Comparison of ENCODE assay signal across 16 mouse cellular contexts in genomic region chr4:114818963-114819702, GRCm38 (mm10). TPM values are rescaled to one million over a fixed set of nuclear protein-coding genes. Genes with fewer than 3 reads are reported as not detected.
DNase-seq lines count a peak whose midpoint lies in the region; ATAC-seq lines count a peak whose summit lies in the region.
"Had no signal": no experiment of that assay in that cellular context is flagged by ENCODE, and none has a peak within 500 bp of the region (broad histone marks: within the 10 kb centered on the region; RNA-seq: fewer than 3 reads in every experiment).

No protein-coding gene starts in this region.

- H3K27ac ChIP-seq in embryonic facial prominence, embryonic 10.5 days (replicated peaks) = peak overlapping the region; percentile 72
- H3K27ac ChIP-seq in hindbrain, embryonic 14.5 days = no peak overlapping the region
- H3K27ac ChIP-seq in midbrain, embryonic 12.5 days (replicated peaks) = no peak overlapping the region
- H3K27ac ChIP-seq: neural tube, embryonic 12.5 days had no signal

- no peak overlapping the region for H3K9ac ChIP-seq in hindbrain, embryonic 14.5 days
- no peak overlapping the region for H3K9ac ChIP-seq in midbrain, embryonic 12.5 days (replicated peaks)
- H3K9ac ChIP-seq: liver, postnatal 0 days; neural tube, embryonic 12.5 days had no signal

- H3K4me1 ChIP-seq in embryonic facial prominence, embryonic 10.5 days = peaks cover 59% of the 10 kb centered on the region
- H3K4me1 ChIP-seq in hindbrain, embryonic 14.5 days (replicated peaks; ENCODE audit: control insufficient read depth, insufficient read depth, low read length) = 0 out of 2 replicates have a peak, but pooled peaks cover 4% of the 10 kb centered on the region
- H3K4me1 ChIP-seq in midbrain, embryonic 12.5 days = peaks cover 23% of the 10 kb centered on the region

- H3K9me3 ChIP-seq in embryonic facial prominence, embryonic 10.5 days = no peaks in the 10 kb centered on the region
- no peaks in the 10 kb centered on the region for H3K9me3 ChIP-seq in hindbrain, embryonic 14.5 days (ENCODE audit: control insufficient read depth, low read length)
- no peaks in the 10 kb centered on the region for H3K9me3 ChIP-seq in midbrain, embryonic 12.5 days
- H3K9me3 ChIP-seq: neural tube, embryonic 12.5 days had no signal

- 5% methylated on average over 9 of the region's 9 CpGs for WGBS in embryonic facial prominence, embryonic 10.5 days
- 11% methylated on average over 9 of the region's 9 CpGs for WGBS in hindbrain, embryonic 14.5 days
- WGBS in midbrain, embryonic 12.5 days = 3% methylated on average over 9 of the region's 9 CpGs

- no peaks in the 10 kb centered on the region for H3K36me3 ChIP-seq in embryonic facial prominence, embryonic 10.5 days (replicated peaks)
- no peaks in the 10 kb centered on the region for H3K36me3 ChIP-seq in hindbrain, embryonic 14.5 days (replicated peaks; ENCODE audit: control insufficient read depth, insufficient read depth)
- H3K36me3 ChIP-seq in midbrain, embryonic 12.5 days = no peaks in the 10 kb centered on the region
- H3K36me3 ChIP-seq: neural tube, embryonic 12.5 days had no signal

- no peak overlapping the region for H3K4me3 ChIP-seq in embryonic facial prominence, embryonic 10.5 days
- H3K4me3 ChIP-seq in hindbrain, embryonic 14.5 days (replicated peaks; ENCODE audit: low read length) = no peak overlapping the region
- no peak overlapping the region for H3K4me3 ChIP-seq in midbrain, embryonic 12.5 days
- H3K4me3 ChIP-seq: erythroblast, embryonic 14.5 days; neural tube, embryonic 12.5 days had no signal

- peak; percentile 5 to 20 for DNase-seq in layer of hippocampus, postnatal 14 days (ENCODE audit: low spot score in 2 of 2)
- DNase-seq in layer of hippocampus, adult 18-20 months (ENCODE audit: low spot score in 2 of 2) = no peak
- DNase-seq in embryonic facial prominence, embryonic 10.5 days (ENCODE audit: low spot score) = peak; percentile 84
- no peak for DNase-seq in hindbrain, embryonic 14.5 days (ENCODE audit: low spot score)
- no peak for DNase-seq in heart, adult 18-20 months
- DNase-seq in urinary bladder, adult 18-20 months (ENCODE audit: low spot score in 2 of 2) = no peak
- no peak for DNase-seq in spleen, adult 12 weeks (ENCODE audit: low spot score)
- DNase-seq: heart, postnatal 10 days; liver, postnatal 0 days had no signal

- H3K27me3 ChIP-seq in embryonic facial prominence, embryonic 10.5 days (replicated peaks; ENCODE audit: low read depth, poor library complexity, severe bottlenecking) = peaks cover 86% of the 10 kb centered on the region
- H3K27me3 ChIP-seq in hindbrain, embryonic 14.5 days (ENCODE audit: control insufficient read depth, insufficient read depth, low read length) = peaks cover 31% of the 10 kb centered on the region
- H3K27me3 ChIP-seq in midbrain, embryonic 12.5 days = peaks cover 54% of the 10 kb centered on the region

- no peak overlapping the region for H3K4me2 ChIP-seq in hindbrain, embryonic 14.5 days (replicated peaks)
- H3K4me2 ChIP-seq in midbrain, embryonic 12.5 days (replicated peaks) = no peak overlapping the region
- H3K4me2 ChIP-seq: neural tube, embryonic 12.5 days had no signal

- ATAC-seq in hindbrain, embryonic 14.5 days (ENCODE audit: low FRiP score) = peak; percentile 35; the same call in 1 of the 2 replicates
- ATAC-seq in midbrain, embryonic 12.5 days (ENCODE audit: low FRiP score, low read depth) = peak; percentile 42
- ATAC-seq: liver, postnatal 0 days had no signal

RNA-seq across cellular contexts. Expression of gene Gm12830, which starts 2.4 kb away (rescaled TPM):
- total RNA-seq in layer of hippocampus, postnatal 14 days (2021) = not detected
- not detected for total RNA-seq in layer of hippocampus, adult 18-20 months (2021)
- 0.09 TPM in 1 of 2 replicates, not detected in the other for polyA plus RNA-seq in embryonic facial prominence, embryonic 10.5 days (2016; fragmentation: Nextera tagmentation; extraction: Ambion mirVana)
- polyA plus RNA-seq in hindbrain, embryonic 14.5 days (2014; fragmentation: Nextera tagmentation; extraction: Ambion mirVana) = not detected in 2 replicates
- polyA plus RNA-seq in midbrain, embryonic 12.5 days (2016; fragmentation: Nextera tagmentation; extraction: Ambion mirVana) = not detected in 2 replicates
- total RNA-seq in heart, adult 18-20 months (2021) = not detected
- total RNA-seq: CH12.LX; heart, postnatal 10 days; layer of hippocampus, postnatal 25 days had no signal
- polyA plus RNA-seq: erythroblast, embryonic 14.5 days; liver, postnatal 0 days; neural tube, embryonic 12.5 days; small intestine, adult 2 months; urinary bladder, adult 2 months had no signal

Comparison
In these comparisons a context has a peak if more than half of its experiments do, and no peak if none do; other contexts are left out.
1. DNase-seq: peak in layer of hippocampus, postnatal 14 days (2 of 2) and embryonic facial prominence, embryonic 10.5 days (single experiment); none in layer of hippocampus, adult 18-20 months (0 of 2), hindbrain, embryonic 14.5 days (single experiment), heart, adult 18-20 months (0 of 2), urinary bladder, adult 18-20 months (0 of 2) and spleen, adult 12 weeks (single experiment).